Mouse (Mus musculus): ENCODE measurements around the gene Rbfox1.

- TF ChIP-seq CTCF (IDR thresholded peaks at IDR 0.05) (no peak), POLR2A (IDR thresholded peaks at IDR 0.05; ENCODE audit: insufficient read depth, low read depth, low read length) (no peak)
These were observed 1108.0 kb downstream of the Rbfox1 start for GRCm38 (mm10) chr16:6993180-6993579.
